Mouse (Mus musculus) heart, postnatal 36 days (tissue): Measurements from ENCODE around the gene Lzts2. TPM values are rescaled to one million over a fixed set of nuclear protein-coding genes. Genes with fewer than 3 reads are reported as not detected.
A peak's percentile ranks its signal among the peaks of the same experiment; 100 is the strongest.
"Not testable (repeated sequence)": the region's sequence is repeated elsewhere in the genome, so short reads cannot be mapped to it uniquely, and the experiment has no call there.

Experiments
- DNase-seq, 2 experiments: peaks; one replicate each; pipeline ENCODE4 v3.0.0; 2021 to 2022
- intact Hi-C: fragments of 180-260 bp; cut with DNase I; formaldehyde crosslinking; loops from one replicate; pipeline ENCODE4 v1.15.1; 2025
- total RNA-seq, 2 experiments: library from RNA; stranded (reverse); gene quantifications; 2 replicates each; pipeline ENCODE4 v1.2.3; 2021

Gene Lzts2
- total RNA-seq, 2 experiments from 2014 or later: 61.0 to 69.7 TPM

DNA sequence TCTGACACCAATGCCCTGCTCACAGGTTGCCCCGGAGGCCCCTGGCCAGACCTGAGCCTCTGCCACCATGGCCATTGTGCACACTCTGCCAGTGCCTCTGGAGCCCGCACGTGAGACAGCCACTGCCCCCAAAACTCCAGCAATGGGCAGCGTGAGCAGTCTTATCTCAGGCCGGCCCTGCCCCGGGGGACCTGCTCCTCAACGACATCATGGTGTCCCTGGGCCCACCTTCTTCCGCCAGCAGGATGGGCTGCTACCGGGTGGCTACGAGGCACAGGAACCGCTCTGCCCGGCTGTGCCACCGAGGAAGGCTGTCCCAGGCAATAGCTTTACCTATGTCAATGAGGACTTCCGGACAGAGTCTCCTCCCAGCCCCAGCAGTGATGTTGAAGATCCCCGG, 7.1 kb downstream of the Lzts2 start:
- intact Hi-C loops: no loop called here
- DNase-seq: peak in 1 of 2 experiments; percentile 16

DNA sequence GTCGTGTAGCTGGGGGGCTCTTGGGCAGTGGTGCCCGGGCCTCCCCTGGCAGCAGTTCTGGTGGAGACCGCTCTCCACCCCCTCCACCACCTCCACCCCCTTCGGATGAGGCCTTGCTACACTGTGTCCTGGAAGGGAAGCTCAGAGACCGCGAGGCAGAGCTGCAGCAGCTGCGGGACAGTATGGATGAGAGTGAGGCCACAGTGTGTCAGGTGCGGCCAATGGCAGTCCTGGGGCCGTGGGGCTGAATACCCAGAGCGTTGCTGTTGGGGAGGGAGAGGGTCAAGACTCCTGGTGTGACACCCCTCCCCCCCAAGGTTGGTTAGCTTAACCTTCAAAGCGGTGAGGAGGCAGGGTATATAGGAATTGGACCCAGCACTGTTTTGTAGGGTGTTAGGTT, 9.8 kb downstream of the Lzts2 start:
- intact Hi-C loops: no loop called here
- DNase-seq: no peak

GRCm38 (mm10) chr19:45024775-45025174, 10.6 kb downstream of the Lzts2 start:
- no peak for DNase-seq
- intact Hi-C loops: no loop called here

DNA sequence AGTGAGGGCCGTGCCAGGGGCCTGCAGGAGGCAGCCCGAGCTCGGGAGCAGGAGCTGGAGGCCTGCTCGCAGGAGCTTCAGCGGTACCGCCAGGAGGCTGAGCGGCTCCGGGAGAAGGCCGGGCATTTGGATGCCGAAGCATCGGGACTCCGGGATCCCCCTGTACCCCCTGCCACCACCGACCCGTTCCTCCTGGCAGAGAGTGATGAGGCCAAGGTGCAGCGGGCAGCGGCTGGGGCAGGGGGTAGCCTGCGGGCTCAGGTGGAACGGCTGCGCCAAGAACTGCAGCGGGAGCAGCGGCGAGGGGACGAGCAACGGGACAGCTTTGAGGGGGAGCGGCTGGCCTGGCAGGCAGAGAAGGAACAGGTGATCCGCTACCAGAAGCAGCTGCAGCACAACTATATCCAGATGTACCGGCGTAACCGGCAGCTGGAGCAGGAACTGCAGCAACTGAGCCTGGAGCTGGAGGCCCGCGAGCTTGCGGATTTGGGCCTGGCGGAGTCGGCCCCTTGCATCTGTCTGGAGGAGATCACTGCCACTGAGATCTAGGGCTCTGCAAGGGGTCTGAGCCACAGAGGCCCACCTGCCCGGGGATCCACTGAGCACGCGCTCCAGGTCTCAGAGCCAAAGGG, 11.8 kb downstream of the Lzts2 start:
- no peak for DNase-seq
- intact Hi-C loops: no loop called here

DNA sequence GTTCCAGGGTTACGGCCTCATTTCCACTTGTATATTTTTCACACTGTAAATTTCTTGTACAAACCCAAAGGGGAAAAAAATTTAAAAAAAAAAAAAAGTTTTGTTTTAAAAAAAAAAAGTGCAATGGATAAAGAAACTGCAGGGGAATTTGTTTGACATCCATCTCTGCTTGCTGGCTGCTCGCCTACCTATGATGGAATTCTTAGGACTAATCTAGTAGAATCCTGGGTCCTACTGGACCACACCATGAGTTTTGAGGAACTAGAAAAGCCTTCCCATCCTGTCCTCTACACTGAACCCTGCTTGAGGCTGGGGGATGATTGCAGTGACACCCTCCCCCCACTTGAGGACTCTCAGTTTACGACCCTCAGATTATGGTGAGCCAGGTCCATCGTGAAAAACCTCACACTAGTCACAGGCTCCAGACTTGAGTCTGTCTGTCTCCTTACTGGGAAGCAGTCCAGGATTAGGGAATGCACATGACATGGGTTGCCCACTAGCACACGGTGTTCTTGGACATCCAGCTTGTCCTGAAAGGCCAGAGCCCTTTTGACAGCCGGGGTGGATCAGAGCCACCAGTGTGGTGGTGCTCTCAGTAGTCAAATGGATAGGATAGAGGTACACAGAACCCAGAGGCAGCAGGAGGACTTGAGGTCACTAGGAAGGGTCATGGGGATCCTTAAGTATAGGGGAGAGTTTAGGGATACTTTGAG, 12.9 kb downstream of the Lzts2 start:
- peak; percentile 42 to 43 for DNase-seq
- intact Hi-C loops: no loop called here

GRCm38 (mm10) chr19:45027848-45028247, 13.6 kb downstream of the Lzts2 start:
- peak; percentile 24 to 27 for DNase-seq
- intact Hi-C loops: no loop called here

DNA sequence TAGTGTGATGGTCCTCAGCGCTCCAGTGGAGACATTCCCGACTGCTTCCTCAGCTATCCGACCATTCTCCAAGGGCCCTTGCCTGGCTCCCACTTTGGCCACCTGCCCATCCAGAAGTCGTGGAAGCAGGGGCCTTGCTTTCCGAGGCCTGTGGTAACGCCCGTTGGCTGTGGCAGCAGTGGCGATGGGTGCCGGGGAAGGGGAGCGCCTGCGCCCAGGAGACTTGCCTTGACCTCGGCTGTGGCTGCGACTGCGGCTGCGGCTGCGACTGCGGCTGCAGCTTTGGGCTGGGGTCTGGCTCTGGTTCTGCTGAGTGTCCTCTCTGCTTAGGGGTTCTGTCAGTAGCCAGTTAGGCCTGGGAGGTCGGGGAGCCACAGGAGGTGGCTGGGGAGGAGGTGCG, 14.5 kb downstream of the Lzts2 start:
- no peak for DNase-seq
- intact Hi-C loops: no loop called here

DNA sequence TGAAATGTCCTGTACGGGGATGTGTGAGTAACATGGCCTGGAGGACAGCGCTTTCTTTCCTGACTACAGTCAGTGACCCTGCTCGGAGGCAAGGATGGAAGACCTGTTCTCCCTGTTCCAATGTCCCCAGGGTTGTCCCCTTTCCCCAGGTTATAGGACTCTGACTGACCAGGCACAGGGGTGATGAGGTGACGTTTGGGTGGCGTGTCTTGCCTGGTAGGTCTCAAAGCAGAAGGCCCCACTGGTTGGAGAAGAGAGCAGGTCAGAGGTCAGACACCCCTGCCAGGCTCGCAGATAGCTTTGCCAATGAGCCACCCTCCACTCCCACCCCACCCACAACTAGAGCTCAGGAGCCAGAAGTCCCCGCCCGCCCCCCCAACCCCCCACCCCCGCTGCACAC, 15.4 kb downstream of the Lzts2 start:
- intact Hi-C loops: no loop called here
- DNase-seq: no peak

GRCm38 (mm10) chr19:45030111-45030510, 15.9 kb downstream of the Lzts2 start:
- DNase-seq: peak; percentile 69 to 75
- intact Hi-C loops: loop anchor here (10.0 kb wide), 1 partner anchor 445 kb away; no protein-coding TSS in a partner anchor

GRCm38 (mm10) chr19:45030746-45031693, 16.8 kb downstream of the Lzts2 start:
- intact Hi-C loops: loop anchor here (1.0 to 10.0 kb wide), 2 partner anchors 19 to 446 kb away; no protein-coding TSS in a partner anchor
- peak; percentile 80 to 83 for DNase-seq

DNA sequence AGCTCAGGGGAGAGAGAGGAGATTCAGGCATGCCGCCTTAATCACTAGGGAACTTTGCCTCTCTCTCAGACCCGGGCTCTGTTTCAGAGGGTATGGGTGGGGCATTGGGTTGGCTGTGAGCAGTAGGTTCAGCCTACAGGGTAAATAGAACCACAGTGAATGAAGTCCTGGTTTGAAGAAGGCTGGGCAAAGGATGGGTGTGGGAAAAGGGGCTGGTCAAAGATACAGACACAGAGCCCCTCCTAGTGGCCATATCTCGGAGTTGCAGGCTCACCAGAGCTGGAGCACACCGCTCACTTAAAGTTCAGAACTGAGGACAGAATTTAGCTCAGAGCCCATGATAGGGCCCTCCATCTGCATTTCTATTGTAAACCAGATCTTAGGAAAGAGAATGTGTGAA, 17.6 kb downstream of the Lzts2 start:
- peak; percentile 79 to 83 for DNase-seq
- intact Hi-C loops: loop anchor here (1.0 to 10.0 kb wide), 3 partner anchors 19 to 447 kb away; partner anchors contain the start of gene Sema4g

DNA sequence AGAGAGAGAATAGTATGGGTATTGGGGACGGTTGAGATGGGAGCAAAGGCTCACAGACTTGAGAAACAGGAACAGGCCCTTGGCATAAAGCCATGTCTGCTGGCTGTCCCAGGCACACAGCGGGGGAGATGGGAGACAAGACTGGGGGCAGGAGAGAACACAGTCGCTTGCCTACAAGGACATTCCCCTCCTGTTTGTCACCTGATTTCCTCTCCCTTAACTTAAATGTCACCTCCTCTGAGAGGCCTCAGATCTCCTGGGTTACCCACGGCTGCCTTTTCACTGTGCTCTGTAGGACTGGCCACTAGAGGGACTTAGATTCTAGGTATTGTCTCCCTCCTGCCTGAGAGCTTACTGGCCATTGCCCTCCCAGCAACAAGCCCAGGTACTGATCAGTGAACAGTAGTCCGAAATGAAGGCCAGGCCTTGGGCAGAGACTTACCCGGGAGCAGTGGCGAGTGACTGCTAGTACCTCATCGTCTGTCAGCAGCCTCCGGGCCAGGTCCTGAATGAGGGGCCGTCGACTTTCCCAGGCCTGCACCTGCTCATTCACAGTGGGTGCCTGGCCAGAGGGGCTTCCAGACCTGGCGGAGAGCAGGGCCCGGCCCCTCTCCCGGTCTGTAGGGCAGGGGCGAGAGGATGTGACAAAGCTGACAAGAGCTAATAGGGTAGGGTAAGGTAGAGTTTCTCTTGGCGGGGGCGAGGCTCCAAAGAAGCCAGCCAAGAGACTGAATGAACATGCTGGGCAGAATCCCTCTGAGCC, 18.5 kb downstream of the Lzts2 start:
- DNase-seq: peak; percentile 27 to 31
- intact Hi-C loops: loop anchor here (1.0 to 10.0 kb wide), 2 partner anchors 43 to 448 kb away; partner anchors contain the start of gene Sema4g

DNA sequence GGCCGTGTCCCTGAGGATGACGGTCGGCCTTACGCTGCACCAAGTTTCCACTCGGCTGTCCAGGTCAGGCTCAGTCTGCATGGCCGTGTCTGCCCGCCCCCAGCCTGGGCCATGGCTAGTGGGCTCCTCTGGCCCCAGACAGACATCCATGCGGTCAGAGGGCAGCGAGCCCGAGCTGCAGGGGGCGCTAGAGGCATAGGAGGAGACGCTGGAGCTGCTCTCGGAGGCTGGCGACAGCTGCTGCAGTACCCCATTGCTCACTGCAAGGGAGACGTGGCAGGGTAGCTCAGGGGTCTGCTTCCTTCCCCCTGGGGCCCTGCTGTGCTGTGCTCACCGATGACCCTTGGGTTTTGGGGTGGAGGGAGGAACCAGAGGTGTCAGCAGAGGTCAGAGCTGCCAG, 22.7 kb downstream of the Lzts2 start:
- peak; percentile 54 to 71 for DNase-seq
- intact Hi-C loops: loop anchor here (10.0 kb wide), 1 partner anchor 452 kb away; no protein-coding TSS in a partner anchor

DNA sequence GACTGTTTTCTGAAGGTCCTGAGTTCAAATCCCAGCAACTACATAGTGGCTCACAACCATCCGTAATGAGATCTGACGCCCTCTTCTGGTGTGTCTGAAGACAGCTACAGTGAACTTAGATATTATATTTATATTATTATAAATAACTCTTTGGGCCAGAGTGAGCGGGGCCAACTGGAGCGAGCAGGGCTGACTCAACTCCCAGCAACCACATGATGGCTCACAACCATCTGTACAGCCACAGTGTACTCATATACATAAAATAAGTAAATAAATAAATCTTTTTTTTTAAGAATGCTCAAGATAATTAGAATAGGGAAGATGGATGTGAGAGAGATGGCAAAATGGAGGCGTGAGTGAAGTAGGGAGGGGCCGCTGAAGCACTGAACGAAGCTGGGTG, 24.0 kb downstream of the Lzts2 start:
- not testable (repeated sequence) for DNase-seq
- intact Hi-C loops: loop anchor here (10.0 kb wide), 1 partner anchor 453 kb away; no protein-coding TSS in a partner anchor

GRCm38 (mm10) chr19:45040214-45040613, 26.0 kb downstream of the Lzts2 start:
- intact Hi-C loops: no loop called here
- DNase-seq: no peak

DNA sequence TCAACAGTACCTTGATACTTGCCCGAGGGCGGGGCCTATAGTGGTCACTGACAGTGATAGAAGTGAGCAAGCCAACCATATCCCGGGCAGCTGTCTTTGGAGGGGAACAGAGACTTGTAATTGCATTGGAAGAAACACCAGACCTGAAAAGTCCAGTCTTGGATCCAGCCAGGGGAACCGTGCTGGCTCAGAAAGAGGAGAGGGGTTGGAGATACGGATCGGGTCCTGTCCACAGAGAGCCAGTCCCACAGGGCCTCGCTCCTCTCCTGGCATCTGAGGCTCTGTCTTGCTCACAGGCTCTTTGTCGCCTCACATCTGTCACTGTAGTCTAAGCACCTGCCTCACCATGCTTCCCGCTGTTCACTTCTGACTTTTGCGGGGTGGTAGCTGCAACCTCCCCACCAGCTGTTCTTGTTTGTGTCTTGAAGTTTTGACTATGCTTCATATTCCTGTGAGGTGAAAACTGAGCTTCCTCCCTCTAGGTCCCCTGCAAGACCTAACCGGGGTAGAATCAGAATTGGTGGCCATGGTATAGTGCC, 30.2 kb downstream of the Lzts2 start:
- intact Hi-C loops: no loop called here
- DNase-seq: no peak

DNA sequence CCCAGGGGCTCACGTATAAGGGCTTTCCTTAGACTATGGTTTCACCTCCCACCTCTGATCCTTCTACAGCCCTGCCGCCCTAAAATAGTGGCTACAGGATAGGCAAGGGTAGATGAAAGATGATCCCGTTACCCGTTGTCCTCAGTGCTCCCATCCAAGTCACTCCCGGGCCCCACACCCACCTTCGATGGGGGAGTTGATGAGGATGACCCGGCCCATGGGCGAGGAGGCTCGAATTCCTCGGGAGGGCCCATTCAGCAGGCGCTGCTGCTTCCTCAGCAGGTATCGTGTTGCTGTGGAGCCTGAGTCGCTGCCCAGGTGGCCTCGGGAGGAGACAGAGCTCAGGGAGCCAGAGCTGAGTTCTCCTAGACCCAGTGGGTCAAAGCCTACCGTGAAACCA, 31.0 kb downstream of the Lzts2 start:
- intact Hi-C loops: no loop called here
- no peak for DNase-seq

GRCm38 (mm10) chr19:45045651-45046050, 31.4 kb downstream of the Lzts2 start, which contains the start of gene Pdzd7:
Gene Pdzd7 (minus strand): TSS chr19:45045717.
- intact Hi-C loops: no loop called here
- DNase-seq: no peak

DNA sequence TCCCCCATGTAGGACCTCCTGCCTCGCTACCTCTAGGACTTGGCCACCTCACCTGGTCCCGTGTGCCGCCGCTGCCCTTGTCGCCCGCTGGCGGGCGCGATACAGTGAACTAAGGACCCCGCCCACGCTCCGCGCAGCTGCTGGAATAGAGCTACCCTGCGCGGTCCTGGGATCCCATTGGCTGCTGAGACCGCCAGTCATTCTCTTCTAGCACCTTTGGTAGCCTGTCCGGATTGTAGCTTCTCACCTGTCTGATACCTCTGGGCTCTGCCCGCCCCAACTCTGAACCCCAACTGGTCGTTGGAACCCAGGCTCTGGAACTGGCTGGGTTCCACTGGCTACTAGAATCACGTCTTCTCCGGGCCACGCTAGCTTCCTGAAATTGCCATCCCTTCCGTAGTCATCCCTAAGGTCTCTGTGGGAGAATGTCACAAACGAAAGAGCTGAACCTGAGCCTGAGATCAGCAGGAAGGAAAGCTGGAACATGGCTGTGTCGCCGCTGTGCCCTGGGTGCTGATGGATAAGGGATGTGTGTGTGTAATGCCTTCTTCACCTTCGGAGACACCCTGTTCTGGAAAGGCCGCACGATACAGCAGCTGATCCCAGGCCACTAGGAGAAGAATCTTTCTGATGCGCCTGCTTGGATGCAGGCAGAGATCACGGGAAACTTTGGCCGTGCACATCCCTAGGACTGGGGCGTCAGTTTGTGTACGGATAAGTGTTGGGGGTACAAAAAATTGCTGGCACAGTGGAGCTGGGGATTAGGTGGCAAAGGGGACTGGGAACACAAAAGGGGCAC, 32.5 kb downstream of the Lzts2 start:
- intact Hi-C loops: no loop called here
- peak; percentile 80 to 83 for DNase-seq
